Mouse (Mus musculus): ENCODE measurements around the gene Urb2. TPM values are rescaled to one million over a fixed set of nuclear protein-coding genes. Genes with fewer than 3 reads are reported as not detected.
"Not testable (repeated sequence)": the region's sequence is repeated elsewhere in the genome, so short reads cannot be mapped to it uniquely, and the experiment has no call there.

The Urb2 gene
- polyA plus RNA-seq, 1 experiment from 2014 or later, result 5.7 TPM

DNA sequence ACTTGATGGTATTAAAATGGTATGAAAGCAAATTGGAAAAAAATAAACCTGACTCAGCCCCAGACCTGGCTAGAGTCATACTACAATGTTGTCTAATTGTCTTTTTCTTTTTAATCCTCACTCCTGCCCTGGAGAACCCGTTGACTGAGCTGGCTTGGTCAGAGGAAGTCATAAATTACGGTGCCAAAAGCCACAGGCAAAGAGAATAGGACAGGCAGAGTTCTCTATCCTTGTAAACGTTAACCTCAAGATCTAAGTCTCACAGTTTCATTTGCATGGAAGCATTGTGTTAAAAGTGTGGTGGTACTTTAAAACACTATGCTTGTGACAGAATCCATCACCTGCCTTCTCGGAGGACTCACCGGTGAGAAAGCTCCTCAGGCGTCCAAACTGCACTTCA, 13.5 kb upstream of the Urb2 start:
- WGBS, result 93% methylated on average over 6 of the region's 6 CpGs
- Histone ChIP-seq H3K27ac (replicated peaks; ENCODE audit: low read depth, low read length) (no peak overlapping the region), H3K9me3 (ENCODE audit: control insufficient read depth, low read length) (no peaks in the 10 kb centered on the region), H3K9ac (replicated peaks; ENCODE audit: low read length) (no peak overlapping the region), H3K4me2 (ENCODE audit: low read length) (no peak overlapping the region), H3K4me3 (replicated peaks; ENCODE audit: low read depth, low read length) (no peak overlapping the region), H3K36me3 (ENCODE audit: control insufficient read depth, insufficient read depth, low read length) (peaks cover 67% of the 10 kb centered on the region), H3K4me1 (ENCODE audit: control insufficient read depth, insufficient read depth, low read length) (no peaks in the 10 kb centered on the region), H3K27me3 (ENCODE audit: control insufficient read depth, insufficient read depth, low read length) (no peaks in the 10 kb centered on the region)
- ATAC-seq (ENCODE audit: low FRiP score, low TSS enrichment), result no peak
- no peak for DNase-seq

DNA sequence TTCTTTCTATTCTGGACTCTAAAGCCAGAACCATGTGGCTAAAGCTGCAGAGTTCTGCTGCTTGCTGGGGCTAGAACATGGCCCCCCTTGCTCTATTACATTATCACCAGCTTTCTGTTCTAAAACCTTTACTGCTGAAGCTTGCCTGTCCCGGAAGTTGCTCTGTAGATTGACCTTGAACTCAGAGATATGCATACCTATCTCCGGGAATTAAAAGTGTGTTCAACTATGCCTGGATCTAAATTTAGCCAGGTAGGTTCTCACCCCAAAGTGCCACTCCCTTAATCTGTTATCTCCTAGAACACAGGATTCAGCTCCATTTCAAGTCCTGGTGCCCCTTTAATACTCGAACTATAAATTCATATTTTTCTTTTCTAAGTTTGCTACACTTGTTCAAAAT, 9.7 kb upstream of the Urb2 start:
- no peak for DNase-seq
- Histone ChIP-seq H3K9ac (replicated peaks; ENCODE audit: low read length) (no peak overlapping the region), H3K9me3 (ENCODE audit: control insufficient read depth, low read length) (no peaks in the 10 kb centered on the region), H3K4me3 (replicated peaks; ENCODE audit: low read depth, low read length) (no peak overlapping the region), H3K27me3 (ENCODE audit: control insufficient read depth, insufficient read depth, low read length) (no peaks in the 10 kb centered on the region), H3K36me3 (ENCODE audit: control insufficient read depth, insufficient read depth, low read length) (peaks cover 30% of the 10 kb centered on the region), H3K4me2 (ENCODE audit: low read length) (no peak overlapping the region), H3K4me1 (ENCODE audit: control insufficient read depth, insufficient read depth, low read length) (no peaks in the 10 kb centered on the region), H3K27ac (replicated peaks; ENCODE audit: low read depth, low read length) (no peak overlapping the region)
- 92% methylated on average over 3 of the region's 3 CpGs for WGBS
- ATAC-seq (ENCODE audit: low FRiP score, low TSS enrichment), result no peak

- Histone ChIP-seq H3K9ac (replicated peaks; ENCODE audit: low read length) (no peak overlapping the region), H3K4me3 (replicated peaks; ENCODE audit: low read depth, low read length) (no peak overlapping the region), H3K4me2 (ENCODE audit: low read length) (no peak overlapping the region), H3K27me3 (ENCODE audit: control insufficient read depth, insufficient read depth, low read length) (no peaks in the 10 kb centered on the region), H3K27ac (replicated peaks; ENCODE audit: low read depth, low read length) (no peak overlapping the region), H3K4me1 (ENCODE audit: control insufficient read depth, insufficient read depth, low read length) (no peaks in the 10 kb centered on the region), H3K9me3 (ENCODE audit: control insufficient read depth, low read length) (no peaks in the 10 kb centered on the region), H3K36me3 (ENCODE audit: control insufficient read depth, insufficient read depth, low read length) (peaks cover 24% of the 10 kb centered on the region)
- no peak for DNase-seq
- ATAC-seq (ENCODE audit: low FRiP score, low TSS enrichment), result no peak
- 95% methylated on average over 3 of the region's 3 CpGs for WGBS
Observed at GRCm38 (mm10) chr8:124011989-124012586, 9.2 kb upstream of the Urb2 start.

GRCm38 (mm10) chr8:124014299-124014698, 7.0 kb upstream of the Urb2 start:
- not testable (repeated sequence) for ATAC-seq (ENCODE audit: low FRiP score, low TSS enrichment)
- 96% methylated on average over 7 of the region's 7 CpGs for WGBS

GRCm38 (mm10) chr8:124014751-124015150, 6.6 kb upstream of the Urb2 start:
- H3K36me3 ChIP-seq (ENCODE audit: control insufficient read depth, insufficient read depth, low read length), result no peaks in the 10 kb centered on the region
- no peak overlapping the region for H3K4me2 ChIP-seq (ENCODE audit: low read length)
- H3K4me3 ChIP-seq (replicated peaks; ENCODE audit: low read depth, low read length), result no peak overlapping the region
- H3K9ac ChIP-seq (replicated peaks; ENCODE audit: low read length), result no peak overlapping the region
- ATAC-seq (ENCODE audit: low FRiP score, low TSS enrichment), result no peak
- H3K27ac ChIP-seq (replicated peaks; ENCODE audit: low read depth, low read length), result no peak overlapping the region
- H3K9me3 ChIP-seq (ENCODE audit: control insufficient read depth, low read length), result no peaks in the 10 kb centered on the region
- peaks cover 5% of the 10 kb centered on the region for H3K4me1 ChIP-seq (ENCODE audit: control insufficient read depth, insufficient read depth, low read length)
- DNase-seq, result no peak
- H3K27me3 ChIP-seq (ENCODE audit: control insufficient read depth, insufficient read depth, low read length), result no peaks in the 10 kb centered on the region
- WGBS, result 85% methylated on average over 3 of the region's 3 CpGs

More at GRCm38 (mm10) chr8:124014299-124014698, 7.0 kb upstream of the Urb2 start:
- H3K27me3 ChIP-seq (ENCODE audit: control insufficient read depth, insufficient read depth, low read length); H3K4me3 ChIP-seq (replicated peaks; ENCODE audit: low read depth, low read length); H3K4me1 ChIP-seq (ENCODE audit: control insufficient read depth, insufficient read depth, low read length); H3K9me3 ChIP-seq (ENCODE audit: control insufficient read depth, low read length); H3K36me3 ChIP-seq (ENCODE audit: control insufficient read depth, insufficient read depth, low read length); H3K9ac ChIP-seq (replicated peaks; ENCODE audit: low read length); H3K27ac ChIP-seq (replicated peaks; ENCODE audit: low read depth, low read length); DNase-seq; H3K4me2 ChIP-seq (ENCODE audit: low read length): not testable (repeated sequence)

- DNase-seq, result peak; percentile 3
- Histone ChIP-seq H3K27ac (replicated peaks; ENCODE audit: low read depth, low read length) (no peak overlapping the region), H3K36me3 (ENCODE audit: control insufficient read depth, insufficient read depth, low read length) (peaks cover 8% of the 10 kb centered on the region), H3K4me2 (ENCODE audit: low read length) (peak overlapping the region; percentile 78), H3K9ac (replicated peaks; ENCODE audit: low read length) (no peak overlapping the region), H3K27me3 (ENCODE audit: control insufficient read depth, insufficient read depth, low read length) (no peaks in the 10 kb centered on the region), H3K9me3 (ENCODE audit: control insufficient read depth, low read length) (no peaks in the 10 kb centered on the region), H3K4me1 (ENCODE audit: control insufficient read depth, insufficient read depth, low read length) (peaks cover 18% of the 10 kb centered on the region), H3K4me3 (replicated peaks; ENCODE audit: low read depth, low read length) (peak overlapping the region; percentile 78)
- ATAC-seq (ENCODE audit: low FRiP score, low TSS enrichment), result no peak
- WGBS, result 35% methylated on average over 13 of the region's 13 CpGs
Observed at GRCm38 (mm10) chr8:124019782-124020181, 1.5 kb upstream of the Urb2 start.

- no peaks in the 10 kb centered on the region for H3K27me3 ChIP-seq (ENCODE audit: control insufficient read depth, insufficient read depth, low read length)
- peak overlapping the region; percentile 89 for H3K27ac ChIP-seq (replicated peaks; ENCODE audit: low read depth, low read length)
- H3K4me3 ChIP-seq (replicated peaks; ENCODE audit: low read depth, low read length), result peak overlapping the region; percentile 78
- 1% methylated on average over 80 of the region's 87 CpGs for WGBS
- H3K9ac ChIP-seq (replicated peaks; ENCODE audit: low read length), result peak overlapping the region; percentile 72
- DNase-seq (peak; percentile 91), ATAC-seq (ENCODE audit: low FRiP score, low TSS enrichment) (peak; percentile 85)
- peaks cover 18% of the 10 kb centered on the region for H3K4me1 ChIP-seq (ENCODE audit: control insufficient read depth, insufficient read depth, low read length)
- peaks cover 11% of the 10 kb centered on the region for H3K36me3 ChIP-seq (ENCODE audit: control insufficient read depth, insufficient read depth, low read length)
- no peaks in the 10 kb centered on the region for H3K9me3 ChIP-seq (ENCODE audit: control insufficient read depth, low read length)
- H3K4me2 ChIP-seq (ENCODE audit: low read length), result peak overlapping the region; percentile 78
Observed at GRCm38 (mm10) chr8:124020439-124021236, 670 bp upstream of the Urb2 start.

DNA sequence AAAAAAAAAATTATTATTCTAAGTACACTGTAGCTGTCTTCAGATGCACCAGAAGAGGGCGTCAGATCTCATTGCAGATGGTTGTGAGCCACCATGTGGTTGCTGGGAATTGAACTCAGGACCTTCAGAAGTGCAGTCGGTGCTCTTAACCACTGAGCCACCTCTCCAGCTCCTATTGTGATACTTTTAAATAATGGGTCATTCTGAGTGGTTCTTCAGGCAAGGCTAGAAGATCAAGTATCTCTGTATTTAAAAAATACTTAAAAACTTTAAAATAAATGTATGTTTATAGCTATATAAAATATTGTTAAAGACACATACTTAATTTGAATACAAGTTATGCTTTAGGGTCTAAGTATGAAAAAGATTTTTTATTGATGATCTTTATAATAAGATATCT, 5.0 kb downstream of the Urb2 start:
- not testable (repeated sequence) for H3K4me3 ChIP-seq (replicated peaks; ENCODE audit: low read depth, low read length); H3K4me2 ChIP-seq (ENCODE audit: low read length); H3K9me3 ChIP-seq (ENCODE audit: control insufficient read depth, low read length); DNase-seq; H3K9ac ChIP-seq (replicated peaks; ENCODE audit: low read length); ATAC-seq (ENCODE audit: low FRiP score, low TSS enrichment); H3K27ac ChIP-seq (replicated peaks; ENCODE audit: low read depth, low read length); H3K4me1 ChIP-seq (ENCODE audit: control insufficient read depth, insufficient read depth, low read length); H3K27me3 ChIP-seq (ENCODE audit: control insufficient read depth, insufficient read depth, low read length)
- WGBS, result 86% methylated on average over 2 of the region's 2 CpGs
- H3K36me3 ChIP-seq (ENCODE audit: control insufficient read depth, insufficient read depth, low read length), result peaks cover 62% of the 10 kb centered on the region

- H3K9me3 ChIP-seq (ENCODE audit: control insufficient read depth, low read length), result no peaks in the 10 kb centered on the region
- DNase-seq (no peak), ATAC-seq (ENCODE audit: low FRiP score, low TSS enrichment) (no peak)
- peaks cover 67% of the 10 kb centered on the region for H3K36me3 ChIP-seq (ENCODE audit: control insufficient read depth, insufficient read depth, low read length)
- H3K27ac ChIP-seq (replicated peaks; ENCODE audit: low read depth, low read length), result no peak overlapping the region
- no peaks in the 10 kb centered on the region for H3K4me1 ChIP-seq (ENCODE audit: control insufficient read depth, insufficient read depth, low read length)
- no peak overlapping the region for H3K9ac ChIP-seq (replicated peaks; ENCODE audit: low read length)
- no peak overlapping the region for H3K4me2 ChIP-seq (ENCODE audit: low read length)
- H3K4me3 ChIP-seq (replicated peaks; ENCODE audit: low read depth, low read length), result no peak overlapping the region
- no peaks in the 10 kb centered on the region for H3K27me3 ChIP-seq (ENCODE audit: control insufficient read depth, insufficient read depth, low read length)
- 94% methylated on average over 6 of the region's 6 CpGs for WGBS
Observed at GRCm38 (mm10) chr8:124027831-124028230, 6.5 kb downstream of the Urb2 start.
